Mouse (Mus musculus): ENCODE measurements around the gene Got1.

GRCm38 (mm10) chr19:43472331-43472730 lies 52.1 kb downstream of the Got1 start:
- no peak for TF ChIP-seq EP300 (IDR thresholded peaks at IDR 0.05; ENCODE audit: insufficient read depth, low read depth, low read length)
- no peak for TF ChIP-seq POLR2A (IDR thresholded peaks at IDR 0.05; ENCODE audit: insufficient read depth, low read depth, low read length)

Measured in heart, adult 2 months (tissue).